Mouse (Mus musculus) lung, adult 18-20 months (tissue): ENCODE data around the gene Evc2.
A peak's percentile ranks its signal among the peaks of the same experiment; 100 is the strongest.

Experiments
- DNase-seq, 2 experiments: peaks; one replicate each; pipeline ENCODE4 v3.0.0; 2022; ENCODE audit warnings: mixed read lengths in 2 of 2

The Evc2 gene

GRCm38 (mm10) chr5:37338288-37338687, at the start of gene Evc2:
Evc2 (plus strand) TSS chr5:37338499.
- DNase-seq, result peak; percentile 59 to 67

- peak in 1 of 2 experiments; percentile 10 for DNase-seq
These were observed 49.1 kb upstream of the Evc2 start for GRCm38 (mm10) chr5:37289236-37289635.

- no peak for DNase-seq
These were observed 47.3 kb upstream of the Evc2 start for GRCm38 (mm10) chr5:37290983-37291382.

GRCm38 (mm10) chr5:37296717-37297116, 41.6 kb upstream of the Evc2 start:
- no peak for DNase-seq

- peak in 1 of 2 experiments; percentile 3 for DNase-seq
These were observed 39.9 kb upstream of the Evc2 start for GRCm38 (mm10) chr5:37298370-37298769.

- no peak for DNase-seq
These were observed 28.3 kb upstream of the Evc2 start for GRCm38 (mm10) chr5:37310026-37310425.

GRCm38 (mm10) chr5:37312980-37313722, 25.1 kb upstream of the Evc2 start:
- no peak for DNase-seq

GRCm38 (mm10) chr5:37318715-37319114, 19.6 kb upstream of the Evc2 start:
- DNase-seq, result no peak

- no peak for DNase-seq
These were observed 18.1 kb upstream of the Evc2 start for GRCm38 (mm10) chr5:37320174-37320573.

GRCm38 (mm10) chr5:37320761-37321160, 17.5 kb upstream of the Evc2 start:
- DNase-seq, result no peak

- DNase-seq, result no peak
These were observed 11.6 kb upstream of the Evc2 start for GRCm38 (mm10) chr5:37326675-37327074.

- no peak for DNase-seq
These were observed 7.7 kb upstream of the Evc2 start for GRCm38 (mm10) chr5:37330449-37331132.

GRCm38 (mm10) chr5:37331133-37331505, 7.2 kb upstream of the Evc2 start:
- DNase-seq, result no peak

- no peak for DNase-seq
These were observed 6.2 kb upstream of the Evc2 start for GRCm38 (mm10) chr5:37332066-37332465.

GRCm38 (mm10) chr5:37335061-37335460, 3.2 kb upstream of the Evc2 start:
- no peak for DNase-seq

GRCm38 (mm10) chr5:37336485-37337105, 1.7 kb upstream of the Evc2 start, which contains the start of gene Evc:
Evc (minus strand) TSS chr5:37336894.
- peak; percentile 47 to 54 for DNase-seq

- DNase-seq, result no peak
These were observed 603 bp upstream of the Evc2 start for GRCm38 (mm10) chr5:37337696-37338095.

GRCm38 (mm10) chr5:37343962-37344361, 5.7 kb downstream of the Evc2 start:
- no peak for DNase-seq

- DNase-seq, result no peak
These were observed 13.5 kb downstream of the Evc2 start for GRCm38 (mm10) chr5:37351791-37352190.

- DNase-seq, result peak; percentile 21 to 29
These were observed 16.1 kb downstream of the Evc2 start for GRCm38 (mm10) chr5:37354385-37354784.

- no peak for DNase-seq
These were observed 17.7 kb downstream of the Evc2 start for GRCm38 (mm10) chr5:37356027-37356426.

GRCm38 (mm10) chr5:37362618-37363017, 24.3 kb downstream of the Evc2 start:
- no peak for DNase-seq

GRCm38 (mm10) chr5:37363284-37363683, 25.0 kb downstream of the Evc2 start:
- no peak for DNase-seq

GRCm38 (mm10) chr5:37365751-37366150, 27.5 kb downstream of the Evc2 start:
- no peak for DNase-seq
